Mouse (Mus musculus) erythroblast, embryonic 14.5 days (primary cell): ENCODE measurements around the gene Arl2.

Experiments used
- GATA1 ChIP-seq: IDR thresholded peaks from 2 replicates; pipeline ENCODE4 v1.6.1; 2012; ENCODE audit warnings: low read length, inconsistent platforms, mixed read lengths
- TAL1 ChIP-seq: IDR thresholded peaks from 3 replicates; pipeline ENCODE4 v1.6.1; 2012; ENCODE audit warnings: low read length, inconsistent platforms, mixed read lengths

GRCm38 (mm10) chr19:6117346-6117985 lies 23.9 kb downstream of the Arl2 start:
- no peak for TF ChIP-seq TAL1
- no peak for TF ChIP-seq GATA1
